Mouse (Mus musculus): ENCODE results near the gene Foxp1.

DNA sequence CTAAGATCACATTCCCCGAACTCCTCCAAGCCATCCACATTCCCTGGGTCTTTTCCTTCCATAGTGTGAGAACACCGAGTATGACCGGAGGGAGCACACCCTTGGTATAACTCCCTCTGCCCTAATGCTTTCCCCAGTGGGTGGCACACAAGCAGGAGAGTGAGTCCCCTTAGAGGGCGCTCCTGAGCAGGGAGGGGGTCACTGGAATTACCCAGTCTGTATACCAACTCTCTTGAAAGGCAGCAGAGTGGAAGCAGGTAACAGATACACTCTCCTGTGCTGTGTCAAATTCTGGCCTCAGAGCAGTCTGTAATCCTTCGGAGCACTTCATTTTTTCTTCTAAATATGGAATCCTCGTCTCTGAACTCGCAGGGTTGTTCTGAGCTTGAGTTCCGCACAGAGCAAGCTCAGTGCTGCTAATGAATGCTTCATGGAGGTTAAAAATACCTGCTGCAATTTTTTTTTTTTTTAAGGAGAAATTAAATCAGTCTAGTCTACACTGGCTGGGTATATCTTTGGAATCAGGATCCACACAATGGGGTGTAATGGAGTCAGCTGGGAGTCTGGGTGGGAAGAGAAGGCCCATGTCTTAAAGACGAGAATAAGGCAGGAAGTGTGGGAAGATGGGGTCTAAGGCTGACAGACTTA, 565.9 kb downstream of the Foxp1 start:
- TF ChIP-seq EP300 (IDR thresholded peaks at IDR 0.05; ENCODE audit: low read depth) (no peak), CTCF (IDR thresholded peaks at IDR 0.05; ENCODE audit: low read depth) (peak; percentile 44)
